Mouse (Mus musculus) testis, postnatal 14 days (tissue): ENCODE data around the gene Skap2.

Experiments
- DNase-seq: peaks from one replicate; pipeline ENCODE4 v3.0.0; 2021; ENCODE audit warnings: low spot score

Skap2 gene

GRCm38 (mm10) chr6:51844106-51844505 is 168.2 kb downstream of the Skap2 start:
- no peak for DNase-seq

DNA sequence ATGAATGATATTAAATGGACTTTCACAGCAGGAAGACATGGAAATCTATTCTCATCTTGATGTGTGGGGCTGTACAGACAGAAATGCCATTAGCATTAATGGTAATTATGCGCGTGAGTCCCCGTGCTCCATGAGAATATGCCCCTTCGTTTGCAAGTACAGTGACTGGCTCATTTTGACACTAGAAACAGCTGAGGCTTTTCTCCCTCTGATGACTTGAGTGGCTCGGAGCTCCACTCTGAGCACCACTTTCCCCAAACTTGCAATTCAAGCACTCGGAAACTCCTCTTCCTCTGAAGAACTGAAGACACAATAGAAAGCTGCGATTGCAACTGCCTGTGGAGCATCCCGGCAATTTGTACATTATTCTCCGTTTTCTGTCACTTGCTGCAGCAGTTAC is 169.3 kb downstream of the Skap2 start:
- DNase-seq, result no peak

GRCm38 (mm10) chr6:51838177-51838576 is 174.2 kb downstream of the Skap2 start:
- DNase-seq, result no peak

- no peak for DNase-seq
Measured at GRCm38 (mm10) chr6:51833362-51833761, 179.0 kb downstream of the Skap2 start.

DNA sequence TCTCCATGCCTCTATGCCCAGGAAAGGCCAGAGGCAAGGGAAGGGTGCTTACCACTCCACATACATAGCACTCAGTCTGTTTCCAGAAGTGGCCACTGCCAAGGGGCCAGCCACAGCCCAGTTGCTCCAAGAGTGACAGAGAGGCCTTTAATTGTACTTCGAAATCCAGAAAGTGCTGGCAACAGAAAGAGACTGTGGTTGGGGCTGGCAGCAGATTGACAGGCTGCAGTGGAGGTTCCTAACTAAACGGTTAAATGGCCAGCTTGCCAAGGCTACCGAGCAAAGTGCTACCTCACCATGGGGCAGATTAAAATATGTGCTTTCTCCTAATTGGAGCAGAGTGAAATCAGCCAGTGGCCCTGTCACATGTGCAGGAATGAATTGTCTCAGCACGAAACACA is 186.7 kb downstream of the Skap2 start:
- no peak for DNase-seq

DNA sequence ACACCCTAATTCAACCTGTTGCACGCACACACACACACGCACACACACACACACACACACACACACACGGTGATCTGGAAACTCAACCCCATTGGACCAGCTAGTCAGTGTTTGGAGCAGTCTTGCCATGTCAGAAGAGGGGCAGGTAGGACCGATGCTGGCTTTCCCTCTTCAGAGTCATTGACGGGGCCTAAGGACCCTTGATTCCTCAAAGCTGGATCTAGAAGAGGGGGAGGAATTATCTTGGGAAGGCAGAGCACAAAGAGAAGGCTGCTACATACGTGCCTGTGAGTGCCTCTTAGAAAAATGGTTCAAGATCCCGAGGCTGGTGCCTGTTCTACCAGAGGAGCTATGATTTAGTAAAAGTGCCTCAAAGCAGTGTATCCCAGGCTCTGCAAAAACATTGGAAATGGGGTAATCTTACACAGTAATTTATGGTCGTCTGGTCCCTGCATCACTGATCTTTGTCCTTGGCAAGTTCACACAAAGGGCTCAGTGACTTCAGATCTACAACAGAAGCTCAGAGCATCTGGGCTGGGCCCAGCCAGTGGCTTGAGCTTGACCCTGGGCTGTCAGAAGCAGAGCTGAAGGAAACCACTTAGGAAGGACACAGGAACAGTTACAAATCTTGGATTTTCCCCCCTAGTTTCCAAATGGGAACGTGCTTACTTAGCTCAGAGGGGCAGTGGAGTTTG is 188.1 kb downstream of the Skap2 start:
- DNase-seq, result no peak

DNA sequence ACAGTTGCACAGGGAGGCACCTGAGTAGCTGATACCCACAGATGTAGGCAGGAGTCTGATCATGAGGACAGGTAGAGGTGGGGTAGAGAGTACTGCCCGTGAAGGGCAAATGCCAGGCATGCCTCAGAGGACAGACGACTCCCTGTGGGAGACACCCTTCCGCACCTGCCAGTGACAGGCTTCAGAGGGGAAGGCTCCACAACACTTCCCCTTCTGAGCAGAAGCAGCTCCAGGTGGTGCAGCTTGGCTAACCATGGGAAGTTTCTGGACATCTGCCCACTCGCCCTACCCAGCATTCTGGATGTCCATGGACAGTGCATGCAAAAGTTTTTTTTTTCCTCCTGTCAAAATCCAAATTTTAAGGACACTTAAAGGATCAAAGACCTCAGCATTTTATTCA is 190.3 kb downstream of the Skap2 start:
- no peak for DNase-seq

DNA sequence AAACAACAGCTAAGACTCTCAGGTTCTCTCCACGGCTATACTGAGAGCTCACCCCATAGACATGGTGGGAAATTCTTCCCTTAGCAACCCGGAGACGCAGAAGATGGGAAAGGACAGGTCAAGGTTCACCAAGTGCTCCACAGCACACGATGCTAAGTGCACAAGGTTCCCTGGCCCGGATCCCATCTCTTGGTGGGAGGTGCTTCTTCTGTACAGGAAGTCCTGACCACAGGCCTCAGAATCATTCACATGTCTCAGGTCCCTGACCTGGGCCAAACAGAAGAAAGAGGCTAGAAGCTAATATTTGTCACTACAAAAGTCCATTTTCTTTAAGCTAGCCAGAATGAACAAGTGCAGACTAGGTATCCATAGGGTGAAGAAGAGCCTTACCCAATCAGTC is 191.5 kb downstream of the Skap2 start:
- DNase-seq, result no peak

DNA sequence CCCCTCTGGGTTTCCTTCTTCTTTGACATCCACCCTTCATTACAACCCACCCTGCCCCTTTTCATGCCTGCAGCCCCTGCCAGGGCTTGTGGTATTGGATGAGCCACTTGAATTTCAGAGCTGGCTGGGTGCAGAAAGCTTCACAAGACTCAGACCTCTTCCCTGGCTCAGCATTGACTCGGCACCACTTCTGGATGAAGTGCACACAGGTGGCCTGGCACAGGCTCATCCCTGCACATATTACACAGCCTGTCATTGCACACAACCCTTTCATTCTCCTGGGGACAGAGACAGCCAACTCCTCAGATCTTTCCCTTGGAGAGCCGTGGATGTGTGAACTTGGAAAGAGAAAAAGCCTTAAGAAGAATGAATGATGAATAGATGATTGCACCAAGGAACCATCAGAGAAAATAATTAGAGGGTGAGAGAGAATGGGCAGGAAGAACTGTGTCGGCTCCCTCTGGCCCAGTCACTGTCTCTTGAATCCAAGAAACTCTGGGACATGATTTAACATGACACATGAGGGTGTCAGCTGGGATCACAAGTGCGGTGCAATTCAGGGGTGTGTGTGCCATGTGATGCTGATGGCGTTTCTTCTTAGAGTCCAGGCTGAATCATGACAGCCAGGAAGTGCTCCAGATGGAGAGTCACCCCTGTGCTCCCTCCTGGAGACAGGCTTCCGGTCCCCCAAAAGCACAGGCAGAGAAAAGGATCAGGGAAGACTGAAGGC is 195.3 kb downstream of the Skap2 start:
- DNase-seq, result no peak

DNA sequence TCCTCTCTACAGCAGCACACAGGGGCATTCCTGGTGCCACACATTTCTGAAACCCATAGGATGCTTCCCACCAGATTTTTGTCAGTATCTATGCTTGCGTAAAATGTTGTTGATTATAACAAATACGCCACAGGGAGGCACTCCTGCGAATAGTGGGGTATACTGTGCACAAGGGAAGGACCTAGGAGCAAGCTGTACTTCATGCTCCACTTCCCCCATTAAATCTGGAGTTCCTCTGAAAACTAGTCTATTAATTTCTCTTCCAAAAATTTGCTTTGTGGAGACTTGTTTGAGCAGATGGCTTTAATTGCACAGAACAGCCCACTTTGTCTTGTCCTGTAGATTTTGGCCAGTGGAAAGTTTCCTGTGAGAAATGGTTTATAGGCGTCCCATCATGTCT is 201.4 kb downstream of the Skap2 start:
- DNase-seq, result no peak

DNA sequence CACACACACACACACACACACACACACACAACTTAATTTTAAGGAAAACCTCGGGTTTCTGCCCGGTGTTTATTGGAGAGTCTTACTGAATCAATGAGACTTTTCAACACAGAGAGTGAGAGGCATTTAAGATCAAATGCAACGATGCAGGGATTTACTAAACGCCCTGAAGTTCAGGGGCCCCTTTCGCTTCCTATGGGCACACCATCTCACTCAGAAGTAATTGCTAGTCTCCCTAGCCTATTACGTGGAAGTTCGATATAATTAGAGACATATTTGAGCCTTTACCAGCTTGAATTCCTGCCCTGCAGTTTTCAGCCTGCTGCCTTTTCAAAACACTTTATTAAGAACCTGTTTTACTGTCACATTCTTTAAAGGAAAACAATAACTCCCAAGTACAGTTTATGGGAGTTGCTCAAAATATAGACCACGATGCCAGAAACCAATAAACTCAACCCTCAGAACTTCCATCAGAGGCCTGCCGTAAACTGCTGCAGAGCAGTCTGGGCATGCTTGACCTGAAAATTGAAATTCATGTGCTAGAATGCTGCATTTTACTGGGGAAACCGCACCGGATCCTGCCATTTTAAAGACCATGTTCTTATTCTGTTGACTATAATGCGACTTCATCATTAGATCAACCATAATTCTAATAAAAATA is 203.1 kb downstream of the Skap2 start:
- no peak for DNase-seq

DNA sequence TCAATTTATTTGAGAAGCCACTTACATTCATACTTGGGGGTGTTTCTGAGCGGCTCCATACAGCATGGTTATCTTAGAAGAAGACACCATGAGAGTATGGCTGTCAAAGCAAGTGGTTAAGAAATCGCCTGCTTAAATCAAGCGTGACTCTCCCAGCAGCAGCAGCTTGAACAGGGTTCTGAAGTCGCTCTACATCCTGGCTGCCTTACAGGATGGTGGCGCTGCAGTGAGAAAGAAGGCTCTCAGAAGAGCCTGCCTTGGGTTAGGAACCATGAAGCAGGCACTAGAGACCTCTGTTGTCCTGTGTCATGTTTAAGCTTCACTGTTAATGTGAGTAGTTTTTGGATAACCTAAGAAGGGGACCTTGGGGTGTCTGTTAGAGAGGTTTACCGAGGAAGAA is 204.3 kb downstream of the Skap2 start:
- no peak for DNase-seq
